Mouse (Mus musculus) monocyte, adult 5-6 weeks (primary cell): ENCODE measurements around the gene Vstm5. TPM values are rescaled to one million over a fixed set of nuclear protein-coding genes. Genes with fewer than 3 reads are reported as not detected.

ENCODE experiments used
- ATAC-seq: fragments of 153-309, 156-312 bp; replicated peaks from 2 replicates; pipeline ENCODE4 v1.8.0; 2017; ENCODE audit warnings: mild to moderate bottlenecking; ENCODE audit not compliant: low TSS enrichment, insufficient number of reproducible peaks, severe bottlenecking, poor library complexity, low FRiP score
- total RNA-seq: library from RNA; stranded (forward); fragments of 200-1000, 200-491, 200-594 nt; gene quantifications from 3 replicates; pipeline ENCODE4 v1.2.3, GENCODE M21; 2017

The Vstm5 gene
- total RNA-seq, 1 experiment from 2014 or later = not detected

GRCm38 (mm10) chr9:15302881-15303280, 64.0 kb downstream of the Vstm5 start:
- no peak for ATAC-seq

GRCm38 (mm10) chr9:15305503-15306397, 66.9 kb downstream of the Vstm5 start, which contains the start of gene Taf1d:
TSS of gene Taf1d (plus strand) at chr9:15306214.
- peak; percentile 91 for ATAC-seq

GRCm38 (mm10) chr9:15306398-15307119, 67.7 kb downstream of the Vstm5 start, which contains the start of gene 4931406C07Rik:
TSS of gene 4931406C07Rik (minus strand) at chr9:15306448.
- peak; percentile 11; the same call in 1 of the 2 replicates for ATAC-seq

- no peak for ATAC-seq
Observed at GRCm38 (mm10) chr9:15307257-15307656, 68.4 kb downstream of the Vstm5 start.

GRCm38 (mm10) chr9:15308254-15308653, 69.4 kb downstream of the Vstm5 start:
- no peak for ATAC-seq

Other genes with a start within 250 kb of the Vstm5 start
- gene Panx1, start 193.6 kb upstream of the Vstm5 start, total RNA-seq = 11.4 to 38.4 TPM (median 34.9 TPM) in 3 replicates
- not detected in 3 replicates for gene Hephl1, start 126.9 kb upstream of the Vstm5 start, total RNA-seq
- gene Med17, start 40.9 kb downstream of the Vstm5 start, total RNA-seq = 30.7 to 46.5 TPM (median 45.6 TPM) in 3 replicates
- 607 to 978 TPM (median 864 TPM) in 3 replicates for gene Taf1d, start 67.2 kb downstream of the Vstm5 start, total RNA-seq
- 7.0 to 15.9 TPM (median 14.3 TPM) in 3 replicates for gene 4931406C07Rik, start 67.4 kb downstream of the Vstm5 start, total RNA-seq
- gene Cep295, start 118.7 kb downstream of the Vstm5 start, total RNA-seq = 24.6 to 64.0 TPM (median 35.3 TPM) in 3 replicates